Mouse (Mus musculus) ES-Bruce4 (cell line): ENCODE measurements around the gene Apoh. TPM values are rescaled to one million over a fixed set of nuclear protein-coding genes. Genes with fewer than 3 reads are reported as not detected.

Experiments used
- H3K27ac ChIP-seq: 2 replicates; pipeline ENCODE4 v1.5.1; 2012; ENCODE audit warnings: low read length, inconsistent platforms; ENCODE audit not compliant: insufficient read depth
- H3K27me3 ChIP-seq: 2 replicates; pipeline ENCODE4 v1.6.1; 2012; ENCODE audit warnings: mild to moderate bottlenecking, low read length, inconsistent platforms; ENCODE audit not compliant: control insufficient read depth, poor library complexity, insufficient read depth, severe bottlenecking
- H3K36me3 ChIP-seq: 2 replicates; pipeline ENCODE4 v1.6.1; 2012; ENCODE audit warnings: inconsistent platforms, mild to moderate bottlenecking, low read length, moderate library complexity; ENCODE audit not compliant: control insufficient read depth, poor library complexity, insufficient read depth, severe bottlenecking
- H3K4me1 ChIP-seq: one replicate; pipeline ENCODE4 v1.8.1; 2011; ENCODE audit warnings: low read length; ENCODE audit not compliant: control insufficient read depth, insufficient read depth
- H3K4me3 ChIP-seq: 2 replicates; pipeline ENCODE4 v1.5.1; 2011; ENCODE audit warnings: low read depth, mild to moderate bottlenecking, low read length
- H3K9ac ChIP-seq: 2 replicates; pipeline ENCODE4 v1.6.1; 2012; ENCODE audit warnings: low read depth, mild to moderate bottlenecking, inconsistent platforms; ENCODE audit not compliant: poor library complexity, severe bottlenecking
- H3K9me3 ChIP-seq: replicated peaks from 2 replicates; pipeline ENCODE4 v1.6.1; 2012; ENCODE audit warnings: mild to moderate bottlenecking, low read length, inconsistent platforms; ENCODE audit not compliant: control insufficient read depth, poor library complexity, insufficient read depth, severe bottlenecking
- CTCF ChIP-seq: IDR thresholded peaks from one replicate; pipeline ENCODE4 v1.8.1; 2011; ENCODE audit warnings: low read depth, low read length
- EP300 ChIP-seq: IDR thresholded peaks from 2 replicates; pipeline ENCODE4 v1.6.1; 2011; ENCODE audit warnings: low read depth, low read length; ENCODE audit not compliant: insufficient read depth
- POLR2A ChIP-seq: IDR thresholded peaks from one replicate; pipeline ENCODE4 v1.8.1; 2011; ENCODE audit warnings: low read length; ENCODE audit not compliant: insufficient read depth
- polyA plus RNA-seq: library from polyadenylated mRNA; stranded (reverse); fragments of >200 nt; gene quantifications from 2 replicates; pipeline ENCODE4 v1.2.4, GENCODE M21; 2011; ENCODE audit warnings: low read depth; ENCODE audit not compliant: missing spikeins, insufficient read depth, insufficient read length

Gene Apoh
- polyA plus RNA-seq, 1 experiment = not detected

GRCm38 (mm10) chr11:108309791-108310190 is 33.4 kb upstream of the Apoh start:
- Histone ChIP-seq H3K4me3 (no peak overlapping the region), H3K4me1 (no peaks in the 10 kb centered on the region), H3K27me3 (no peaks in the 10 kb centered on the region), H3K9ac (no peak overlapping the region), H3K36me3 (no peaks in the 10 kb centered on the region), H3K27ac (no peak overlapping the region), H3K9me3 (no peaks in the 10 kb centered on the region)
- TF ChIP-seq EP300 (no peak), POLR2A (no peak), CTCF (no peak)

GRCm38 (mm10) chr11:108311912-108312311 is 31.2 kb upstream of the Apoh start:
- TF ChIP-seq EP300 = no peak
- TF ChIP-seq POLR2A = no peak
- no peak for TF ChIP-seq CTCF
- Histone ChIP-seq H3K36me3 (no peaks in the 10 kb centered on the region), H3K9me3 (no peaks in the 10 kb centered on the region), H3K4me1 (no peaks in the 10 kb centered on the region), H3K9ac (no peak overlapping the region), H3K27me3 (no peaks in the 10 kb centered on the region), H3K4me3 (no peak overlapping the region), H3K27ac (no peak overlapping the region)

DNA sequence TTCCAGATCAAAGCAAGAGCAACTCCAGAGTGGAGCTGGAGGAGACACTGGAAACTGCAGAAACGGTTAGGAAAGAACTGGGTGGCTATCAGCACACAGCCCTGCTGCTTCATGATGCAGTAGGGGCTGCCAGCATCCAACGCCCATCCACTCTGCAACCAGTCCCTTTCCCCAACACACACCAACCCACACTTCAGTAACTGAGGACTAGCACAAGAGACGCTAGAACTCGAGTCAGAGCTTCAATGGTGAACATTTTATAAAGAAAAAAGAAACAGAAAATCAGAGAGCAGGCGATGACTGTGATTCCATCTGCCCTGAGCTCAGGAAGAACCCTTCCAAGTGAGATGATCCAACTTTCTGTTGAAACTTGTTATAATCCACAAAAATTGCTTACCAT is 30.6 kb upstream of the Apoh start:
- Histone ChIP-seq H3K9me3 (no peaks in the 10 kb centered on the region), H3K27me3 (no peaks in the 10 kb centered on the region), H3K9ac (no peak overlapping the region), H3K4me3 (no peak overlapping the region), H3K27ac (no peak overlapping the region), H3K4me1 (no peaks in the 10 kb centered on the region), H3K36me3 (no peaks in the 10 kb centered on the region)
- no peak for TF ChIP-seq POLR2A
- TF ChIP-seq CTCF = no peak
- TF ChIP-seq EP300 = no peak

DNA sequence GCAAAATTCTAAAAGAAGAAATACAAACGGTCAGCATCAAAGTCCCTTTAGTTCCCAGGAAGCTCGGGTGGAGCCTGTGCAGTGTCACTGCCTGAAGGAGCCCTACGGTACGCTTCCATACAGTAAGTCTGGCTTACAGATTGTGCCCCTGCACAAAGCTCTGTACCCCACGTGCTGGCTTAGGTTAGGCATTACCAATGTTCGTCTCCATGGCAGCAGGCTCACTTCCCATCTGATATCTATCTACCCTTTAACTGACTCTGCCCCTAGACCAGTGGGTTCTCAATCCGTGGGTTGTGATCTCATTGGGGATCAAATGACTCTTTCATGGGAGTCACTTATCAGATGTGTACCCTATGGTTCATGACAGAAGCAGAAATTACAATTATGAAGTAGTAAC is 27.4 kb upstream of the Apoh start:
- Histone ChIP-seq H3K27ac (no peak overlapping the region), H3K9ac (no peak overlapping the region), H3K4me3 (no peak overlapping the region), H3K4me1 (no peaks in the 10 kb centered on the region), H3K36me3 (no peaks in the 10 kb centered on the region), H3K9me3 (no peaks in the 10 kb centered on the region), H3K27me3 (no peaks in the 10 kb centered on the region)
- TF ChIP-seq POLR2A = no peak
- TF ChIP-seq CTCF = no peak
- TF ChIP-seq EP300 = no peak

GRCm38 (mm10) chr11:108317878-108318277 is 25.3 kb upstream of the Apoh start:
- no peak overlapping the region for H3K4me3 ChIP-seq
- H3K36me3 ChIP-seq = no peaks in the 10 kb centered on the region
- H3K9me3 ChIP-seq = no peaks in the 10 kb centered on the region
- no peak overlapping the region for H3K9ac ChIP-seq
- H3K27ac ChIP-seq = no peak overlapping the region
- H3K4me1 ChIP-seq = no peaks in the 10 kb centered on the region
- no peaks in the 10 kb centered on the region for H3K27me3 ChIP-seq
- TF ChIP-seq CTCF = no peak
- no peak for TF ChIP-seq POLR2A
- TF ChIP-seq EP300 = no peak

DNA sequence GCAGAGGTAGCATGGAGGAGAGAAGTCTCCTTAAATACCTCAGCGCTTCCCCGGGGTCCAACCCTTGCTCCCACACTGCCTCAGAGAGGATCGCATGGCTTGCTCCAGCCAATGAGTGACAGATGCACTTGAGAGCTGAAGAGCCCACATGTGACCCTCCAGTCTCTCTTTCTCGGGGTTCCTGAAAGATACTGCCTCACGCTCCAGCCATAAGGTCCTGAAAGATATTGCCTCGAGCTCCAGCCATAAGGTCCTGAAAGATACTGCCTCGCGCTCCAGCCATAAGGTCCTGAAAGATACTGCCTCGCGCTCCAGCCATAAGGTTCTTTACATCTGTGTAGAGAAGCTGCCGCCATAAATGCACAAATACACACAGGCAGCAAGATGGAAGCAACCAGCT is 24.0 kb upstream of the Apoh start:
- no peak overlapping the region for H3K4me3 ChIP-seq
- no peak overlapping the region for H3K9ac ChIP-seq
- no peaks in the 10 kb centered on the region for H3K4me1 ChIP-seq
- no peaks in the 10 kb centered on the region for H3K27me3 ChIP-seq
- no peaks in the 10 kb centered on the region for H3K36me3 ChIP-seq
- H3K9me3 ChIP-seq = no peaks in the 10 kb centered on the region
- TF ChIP-seq EP300 = no peak
- no peak overlapping the region for H3K27ac ChIP-seq

- no peak overlapping the region for H3K27ac ChIP-seq
- TF ChIP-seq EP300 (no peak), CTCF (no peak), POLR2A (no peak)
- no peaks in the 10 kb centered on the region for H3K9me3 ChIP-seq
- no peaks in the 10 kb centered on the region for H3K36me3 ChIP-seq
- H3K9ac ChIP-seq = no peak overlapping the region
- H3K27me3 ChIP-seq = no peaks in the 10 kb centered on the region
- H3K4me1 ChIP-seq = no peaks in the 10 kb centered on the region
- no peak overlapping the region for H3K4me3 ChIP-seq
Measured at GRCm38 (mm10) chr11:108320561-108320960, 22.6 kb upstream of the Apoh start.
